Mouse (Mus musculus) kidney, embryonic 15.5 days (tissue): ENCODE measurements at regions not wholly inside any gene's neighbourhood (a gene's known extent, or its start where the extent isn't known, plus 50 kb on each side); places are given as distances from the start of the nearest gene placed in this dataset.
A peak's percentile ranks its signal among the peaks of the same experiment; 100 is the strongest.

ENCODE experiments used
- ATAC-seq: fragments of 200-750 bp; cut with Nextera tagmentation; replicated peaks from 2 replicates; pipeline ENCODE4 v1.8.0; 2017; ENCODE audit warnings: moderate TSS enrichment; ENCODE audit not compliant: low FRiP score
- H3K27ac ChIP-seq: fragments of 300-500 bp; sonication (generic); 2 replicates; pipeline ENCODE4 v1.5.1; 2015; ENCODE audit warnings: mild to moderate bottlenecking, inconsistent platforms
- H3K27me3 ChIP-seq: fragments of 300-500 bp; sonication (generic); 2 replicates; pipeline ENCODE4 v1.6.1; 2015; ENCODE audit warnings: inconsistent platforms
- H3K36me3 ChIP-seq: fragments of 300-500 bp; sonication (generic); 2 replicates; pipeline ENCODE4 v1.6.1; 2015; ENCODE audit warnings: inconsistent platforms
- H3K4me1 ChIP-seq: fragments of 300-500 bp; sonication (generic); 2 replicates; pipeline ENCODE4 v1.6.1; 2015; ENCODE audit warnings: inconsistent platforms
- H3K4me2 ChIP-seq: fragments of 300-500 bp; sonication (generic); 2 replicates; pipeline ENCODE4 v1.6.1; 2015; ENCODE audit warnings: moderate library complexity, mild to moderate bottlenecking, inconsistent platforms
- H3K4me3 ChIP-seq: fragments of 300-500 bp; sonication (generic); replicated peaks from 2 replicates; pipeline ENCODE4 v1.5.1; 2015; ENCODE audit warnings: mild to moderate bottlenecking, inconsistent platforms
- H3K9ac ChIP-seq: fragments of 300-500 bp; sonication (generic); 2 replicates; pipeline ENCODE4 v1.6.1; 2015; ENCODE audit warnings: mild to moderate bottlenecking, inconsistent platforms
- H3K9me3 ChIP-seq: fragments of 300-500 bp; sonication (generic); replicated peaks from 2 replicates; pipeline ENCODE4 v1.6.1; 2016; ENCODE audit warnings: inconsistent platforms
- WGBS: fragments of 180-500 bp; shearing (Covaris S2); methylation state at CpG from one replicate; pipeline ENCODE4 v1.1.7; 2015; ENCODE audit warnings: mixed read lengths; 5-methylcytosine and 5-hydroxymethylcytosine counted together

DNA sequence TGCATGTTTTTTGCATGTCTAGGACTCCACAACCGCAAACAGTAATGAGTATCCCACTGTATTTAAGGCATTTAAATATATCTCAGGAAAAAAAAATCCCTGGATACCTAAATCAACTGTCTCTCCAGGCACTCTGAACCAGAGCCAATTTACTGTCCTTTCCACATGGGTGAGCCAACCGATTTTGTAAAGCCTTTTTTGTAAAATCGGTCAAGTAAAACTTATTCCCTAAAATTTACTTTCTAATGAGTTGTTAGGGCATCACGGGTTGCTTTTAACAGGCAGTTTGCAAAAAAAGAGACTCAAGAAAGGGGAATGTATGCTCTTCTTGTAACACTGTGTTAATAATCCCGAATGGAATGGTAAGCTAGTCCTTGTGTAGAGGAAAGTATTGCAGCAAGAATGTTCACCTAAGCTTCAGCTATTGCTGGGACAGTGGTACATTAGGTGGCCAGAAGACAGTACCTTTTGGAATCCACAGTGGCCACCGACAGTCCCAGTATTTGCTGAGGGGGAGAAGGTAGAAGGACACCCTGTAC, 496.4 kb downstream of the Cntnap4 start:
- no peak overlapping the region for H3K4me3 ChIP-seq
- ATAC-seq = no peak
- no peaks in the 10 kb centered on the region for H3K4me1 ChIP-seq
- no peaks in the 10 kb centered on the region for H3K27me3 ChIP-seq
- no peaks in the 10 kb centered on the region for H3K9me3 ChIP-seq
- 61% methylated on average over 6 of the region's 6 CpGs for WGBS
- H3K36me3 ChIP-seq = no peaks in the 10 kb centered on the region
- H3K27ac ChIP-seq = no peak overlapping the region
- H3K9ac ChIP-seq = no peak overlapping the region
- no peak overlapping the region for H3K4me2 ChIP-seq

DNA sequence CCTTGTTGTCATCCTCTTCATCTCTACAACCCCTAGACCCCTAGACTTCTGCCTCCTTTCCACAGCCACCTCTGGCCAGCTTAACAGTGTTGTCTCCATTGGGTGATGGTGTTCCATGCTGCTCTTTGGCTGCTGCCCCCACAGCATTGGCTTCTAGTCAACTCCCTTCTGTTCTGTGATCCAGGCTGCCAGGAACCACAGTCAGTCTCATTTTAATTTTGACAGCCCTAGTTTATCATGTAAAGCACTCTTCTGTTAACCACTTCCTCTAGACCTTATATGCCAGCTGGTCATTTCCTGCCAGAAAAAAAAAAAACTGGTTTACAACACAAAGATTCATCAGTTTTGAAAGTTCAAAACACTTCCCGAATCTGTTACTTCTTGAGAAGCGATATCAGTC, 514.1 kb downstream of the Cntnap4 start:
- H3K4me2 ChIP-seq = no peak overlapping the region
- H3K36me3 ChIP-seq = no peaks in the 10 kb centered on the region
- H3K4me3 ChIP-seq = no peak overlapping the region
- ATAC-seq = no peak
- H3K9me3 ChIP-seq = no peaks in the 10 kb centered on the region
- H3K27ac ChIP-seq = no peak overlapping the region
- WGBS = 92% methylated on average over 2 of the region's 2 CpGs
- H3K4me1 ChIP-seq = no peaks in the 10 kb centered on the region
- no peak overlapping the region for H3K9ac ChIP-seq
- H3K27me3 ChIP-seq = no peaks in the 10 kb centered on the region

DNA sequence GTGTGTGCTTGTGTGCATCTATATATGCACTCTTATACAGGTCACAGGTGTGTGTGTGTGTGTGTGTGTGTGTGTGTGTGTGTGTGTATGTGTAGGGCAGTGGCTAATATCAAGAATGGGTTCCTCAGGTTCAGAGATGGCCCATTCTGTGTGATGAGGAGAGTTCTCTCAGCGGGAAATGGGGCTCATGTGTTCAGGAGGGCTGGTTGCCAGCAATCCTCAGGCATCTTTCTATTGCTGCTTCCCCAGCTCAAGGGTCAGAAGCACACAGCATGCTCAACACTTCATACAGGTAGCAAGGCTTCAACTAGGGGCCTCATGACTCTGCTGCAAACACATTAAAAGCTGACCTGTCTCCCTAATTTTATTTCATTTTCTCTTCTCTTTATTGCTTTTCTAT, 517.7 kb downstream of the Cntnap4 start:
- Histone ChIP-seq H3K4me2 (no peak overlapping the region), H3K27ac (no peak overlapping the region), H3K9me3 (no peaks in the 10 kb centered on the region), H3K36me3 (no peaks in the 10 kb centered on the region), H3K4me3 (no peak overlapping the region), H3K9ac (no peak overlapping the region), H3K27me3 (no peaks in the 10 kb centered on the region), H3K4me1 (no peaks in the 10 kb centered on the region)
- ATAC-seq = no peak
- WGBS = 74% methylated on average over 1 of the region's 1 CpGs

DNA sequence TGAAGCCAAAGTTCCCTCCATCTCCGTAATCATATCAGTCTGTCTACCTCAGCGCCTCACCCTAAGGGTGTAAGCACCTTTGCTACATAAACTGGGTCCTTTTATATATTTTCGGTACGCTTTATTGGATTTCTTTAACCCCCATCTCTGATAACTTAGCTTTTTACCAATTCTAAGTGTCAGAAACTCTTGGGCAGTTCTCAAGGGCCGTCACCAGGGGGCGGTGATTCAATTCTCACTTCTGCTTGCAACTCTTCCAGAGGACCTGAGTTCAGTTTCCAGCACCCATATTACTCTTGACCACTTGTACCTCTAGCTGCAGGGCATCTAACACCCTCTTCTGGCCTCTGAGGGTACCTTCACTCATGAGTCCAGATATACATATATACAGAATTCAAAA, 523.7 kb upstream of the Mon1b start:
- no peak overlapping the region for H3K9ac ChIP-seq
- 71% methylated on average over 6 of the region's 6 CpGs for WGBS
- no peak overlapping the region for H3K4me3 ChIP-seq
- H3K27me3 ChIP-seq = no peaks in the 10 kb centered on the region
- no peak for ATAC-seq
- peaks cover 4% of the 10 kb centered on the region; the same call in 1 of the 2 replicates for H3K4me1 ChIP-seq
- H3K4me2 ChIP-seq = no peak overlapping the region
- H3K27ac ChIP-seq = no peak overlapping the region
- no peaks in the 10 kb centered on the region for H3K36me3 ChIP-seq
- H3K9me3 ChIP-seq = no peaks in the 10 kb centered on the region

DNA sequence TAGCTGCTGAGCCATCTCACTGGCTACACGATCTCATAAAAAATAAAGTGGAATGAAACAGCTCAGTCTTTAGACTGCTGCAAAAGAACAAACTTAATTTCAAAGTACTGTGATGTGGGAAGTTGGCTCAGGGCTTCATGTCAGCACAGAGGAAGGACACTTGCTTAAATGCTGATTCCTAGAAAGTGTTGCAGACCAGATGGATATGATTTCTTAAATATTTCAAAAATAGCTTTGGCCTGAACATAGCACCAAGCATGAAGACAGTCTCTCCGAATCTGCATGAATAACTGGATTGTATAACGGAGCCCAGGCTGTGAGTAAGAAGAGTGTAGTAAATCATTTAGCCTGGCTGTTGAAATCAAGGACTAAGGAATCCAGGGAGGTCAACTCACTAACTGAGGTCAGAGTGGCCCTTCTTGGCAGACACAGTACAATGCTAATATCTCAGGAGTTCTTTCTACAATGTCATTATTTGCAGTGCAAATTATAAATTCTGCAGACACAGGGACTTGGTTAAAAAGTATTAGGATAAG, 521.2 kb upstream of the Mon1b start:
- H3K4me3 ChIP-seq = no peak overlapping the region
- peak; percentile 73; the same call in 1 of the 2 replicates for ATAC-seq
- peaks cover 4% of the 10 kb centered on the region; the same call in 1 of the 2 replicates for H3K4me1 ChIP-seq
- no peak overlapping the region for H3K4me2 ChIP-seq
- H3K36me3 ChIP-seq = no peaks in the 10 kb centered on the region
- no peak overlapping the region for H3K9ac ChIP-seq
- H3K27ac ChIP-seq = no peak overlapping the region
- no peaks in the 10 kb centered on the region for H3K9me3 ChIP-seq
- 23% methylated on average over 3 of the region's 3 CpGs for WGBS
- no peaks in the 10 kb centered on the region for H3K27me3 ChIP-seq

DNA sequence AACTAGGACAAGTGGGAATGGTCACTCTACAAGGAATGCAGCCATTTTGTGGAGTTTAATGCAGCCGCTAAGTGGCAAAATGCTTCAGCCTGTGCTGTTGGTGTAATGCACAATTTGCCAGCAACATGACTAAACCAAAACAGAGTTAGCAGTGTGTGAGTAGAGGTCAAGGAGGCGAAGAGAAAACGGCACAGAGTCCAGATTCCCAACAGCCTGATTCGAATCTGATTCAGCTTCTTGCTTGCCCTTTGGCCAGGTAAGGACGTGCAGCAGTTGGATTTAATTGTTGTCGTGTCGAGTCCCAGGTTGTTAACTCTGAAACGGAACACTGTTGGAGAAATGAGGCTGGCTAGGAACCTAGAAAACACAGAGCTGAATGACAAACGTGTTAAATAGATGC, 518.1 kb upstream of the Mon1b start:
- H3K4me3 ChIP-seq = no peak overlapping the region
- H3K9ac ChIP-seq = no peak overlapping the region
- no peaks in the 10 kb centered on the region for H3K27me3 ChIP-seq
- ATAC-seq = no peak
- H3K36me3 ChIP-seq = no peaks in the 10 kb centered on the region
- no peaks in the 10 kb centered on the region for H3K9me3 ChIP-seq
- peaks cover 4% of the 10 kb centered on the region; the same call in 1 of the 2 replicates for H3K4me1 ChIP-seq
- H3K4me2 ChIP-seq = no peak overlapping the region
- WGBS = 69% methylated on average over 9 of the region's 9 CpGs
- no peak overlapping the region for H3K27ac ChIP-seq

DNA sequence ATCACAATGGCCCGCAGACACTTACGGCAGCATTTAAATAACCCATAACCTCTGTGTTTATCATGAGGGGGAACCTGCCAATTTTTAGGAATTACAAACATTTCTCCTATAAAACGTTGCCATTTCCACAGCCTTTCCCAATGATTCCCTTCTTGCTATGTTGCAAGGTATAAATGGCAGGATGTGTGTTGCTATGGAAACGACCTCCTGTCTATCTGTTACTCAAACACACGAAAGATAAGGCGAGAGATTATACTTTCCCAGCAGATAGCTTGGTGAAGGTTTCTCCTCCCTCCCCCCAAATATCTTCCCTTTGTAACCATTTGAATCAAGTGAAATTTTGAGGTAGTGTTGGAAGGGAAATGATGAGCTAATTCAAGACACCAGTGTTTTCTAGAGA, 509.8 kb upstream of the Mon1b start:
- 63% methylated on average over 6 of the region's 6 CpGs for WGBS

DNA sequence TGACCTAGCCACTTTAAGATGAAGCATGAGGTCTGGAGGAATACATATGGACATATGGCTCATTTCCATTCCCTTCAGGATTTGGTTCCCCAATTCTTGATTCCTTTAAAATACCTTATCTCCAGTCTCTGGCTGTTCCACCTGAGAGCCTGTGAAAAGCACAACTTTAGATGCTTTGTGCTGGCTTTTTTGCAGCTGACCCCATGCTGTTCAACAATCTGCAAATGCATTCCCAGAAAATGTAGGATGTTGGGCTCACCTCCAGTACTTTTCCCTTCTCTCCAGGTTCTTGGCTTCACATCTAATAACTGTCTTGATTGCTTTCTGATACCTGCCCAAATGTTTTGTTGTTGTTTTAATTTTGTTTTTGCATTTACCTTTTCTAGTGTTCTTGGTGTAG, 498.0 kb upstream of the Mon1b start:
- H3K36me3 ChIP-seq = no peaks in the 10 kb centered on the region
- no peak overlapping the region for H3K4me2 ChIP-seq
- H3K9me3 ChIP-seq = no peaks in the 10 kb centered on the region
- H3K27me3 ChIP-seq = no peaks in the 10 kb centered on the region
- H3K4me1 ChIP-seq = no peaks in the 10 kb centered on the region
- H3K27ac ChIP-seq = no peak overlapping the region
- no peak for ATAC-seq
- H3K9ac ChIP-seq = no peak overlapping the region
- no peak overlapping the region for H3K4me3 ChIP-seq

More for the DNA sequence above, 509.8 kb upstream of the Mon1b start:
- Histone ChIP-seq H3K4me3 (no peak overlapping the region), H3K36me3 (no peaks in the 10 kb centered on the region), H3K9me3 (no peaks in the 10 kb centered on the region), H3K4me1 (no peaks in the 10 kb centered on the region), H3K4me2 (no peak overlapping the region), H3K27ac (no peak overlapping the region), H3K27me3 (no peaks in the 10 kb centered on the region), H3K9ac (no peak overlapping the region)
- no peak for ATAC-seq

DNA sequence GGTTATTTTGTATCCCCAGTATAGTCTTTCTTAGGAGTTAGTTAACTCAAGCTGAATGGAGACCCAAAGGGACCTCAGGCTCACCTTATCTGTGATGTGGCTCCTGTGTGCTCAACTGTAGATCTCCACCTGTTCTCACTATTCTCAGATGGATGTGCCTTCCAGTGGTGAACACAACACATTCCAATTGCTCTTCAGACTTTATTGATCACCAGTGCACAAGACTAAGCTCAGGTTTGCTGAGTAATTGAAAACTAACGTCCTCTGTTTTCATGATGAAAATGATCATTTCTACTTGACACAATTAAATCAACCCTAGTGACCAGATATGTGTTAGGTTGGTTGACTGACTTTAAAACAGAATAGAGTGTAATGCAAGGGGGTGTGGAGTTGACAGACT, 495.4 kb upstream of the Mon1b start:
- Histone ChIP-seq H3K4me3 (no peak overlapping the region), H3K27me3 (no peaks in the 10 kb centered on the region), H3K27ac (no peak overlapping the region), H3K9ac (no peak overlapping the region), H3K4me1 (no peaks in the 10 kb centered on the region), H3K36me3 (no peaks in the 10 kb centered on the region), H3K4me2 (no peak overlapping the region), H3K9me3 (no peaks in the 10 kb centered on the region)
- 81% methylated on average over 1 of the region's 1 CpGs for WGBS
- ATAC-seq = no peak

DNA sequence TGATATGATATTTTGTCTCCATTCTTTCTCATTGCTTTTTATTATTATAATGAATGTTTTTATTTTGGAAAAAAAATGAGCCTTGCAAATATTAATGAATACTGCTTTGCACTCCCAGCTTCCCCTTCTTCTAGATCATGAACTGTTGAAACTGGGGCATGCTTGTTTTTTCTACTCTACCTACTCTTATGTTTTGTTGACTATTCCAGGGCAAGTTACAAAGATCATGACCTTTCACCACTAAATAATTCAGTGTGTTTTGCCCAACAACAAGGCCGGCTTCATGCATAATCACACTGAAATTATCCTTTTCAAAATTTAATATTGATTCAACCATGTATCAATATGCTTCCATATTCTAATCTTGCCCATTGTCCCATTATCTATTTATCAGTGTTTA, 494.3 kb upstream of the Mon1b start:
- H3K4me2 ChIP-seq = no peak overlapping the region
- H3K4me3 ChIP-seq = no peak overlapping the region
- 87% methylated on average over 1 of the region's 1 CpGs for WGBS
- no peaks in the 10 kb centered on the region for H3K4me1 ChIP-seq
- no peak overlapping the region for H3K9ac ChIP-seq
- no peaks in the 10 kb centered on the region for H3K27me3 ChIP-seq
- H3K9me3 ChIP-seq = no peaks in the 10 kb centered on the region
- no peak overlapping the region for H3K27ac ChIP-seq
- no peak for ATAC-seq
- H3K36me3 ChIP-seq = no peaks in the 10 kb centered on the region

DNA sequence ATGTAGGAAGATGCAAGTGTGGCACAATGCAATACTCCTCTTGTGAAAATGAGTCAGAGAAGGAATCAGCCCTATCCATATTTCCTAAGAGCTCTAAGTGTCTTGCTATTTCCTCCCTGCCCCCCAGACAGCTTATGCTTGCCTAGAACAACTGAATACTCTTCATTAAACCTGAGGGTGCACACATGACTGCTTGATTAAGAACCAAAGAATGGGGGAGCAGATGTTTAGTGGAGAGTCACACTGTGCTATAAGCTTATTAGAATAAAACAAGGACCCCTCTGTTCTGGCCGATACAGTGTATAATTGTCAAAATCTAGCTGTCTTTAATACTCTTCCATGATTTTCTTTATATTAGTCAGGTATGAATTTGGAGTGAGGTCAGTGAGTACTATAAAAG, 458.8 kb upstream of the Mon1b start:
- Histone ChIP-seq H3K9ac (no peak overlapping the region), H3K27ac (no peak overlapping the region), H3K9me3 (no peaks in the 10 kb centered on the region), H3K36me3 (no peaks in the 10 kb centered on the region), H3K4me3 (no peak overlapping the region), H3K27me3 (no peaks in the 10 kb centered on the region), H3K4me2 (no peak overlapping the region), H3K4me1 (no peaks in the 10 kb centered on the region)
- 91% methylated on average over 1 of the region's 1 CpGs for WGBS
- ATAC-seq = no peak

DNA sequence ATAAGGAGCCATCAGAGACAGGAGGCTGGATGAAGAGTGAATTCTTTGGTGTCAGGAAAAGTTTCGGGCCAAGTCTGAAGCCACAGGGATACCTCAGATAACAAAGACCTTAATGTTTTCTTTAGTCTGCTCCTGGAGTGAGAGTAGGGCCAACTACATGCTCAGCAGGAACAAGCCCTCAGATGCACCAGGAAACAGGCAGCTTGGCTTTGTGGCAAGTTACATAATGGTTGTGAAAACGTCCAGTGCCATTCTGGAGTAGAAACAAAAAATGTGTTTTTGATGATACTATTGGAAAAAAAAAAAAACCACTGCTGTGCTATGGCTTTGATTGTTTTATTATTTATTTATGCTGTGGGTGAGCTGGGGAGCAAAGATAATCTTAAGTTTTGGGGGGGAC, 452.2 kb upstream of the Mon1b start:
- no peak overlapping the region for H3K9ac ChIP-seq
- no peak overlapping the region for H3K4me2 ChIP-seq
- no peaks in the 10 kb centered on the region for H3K4me1 ChIP-seq
- H3K9me3 ChIP-seq = no peaks in the 10 kb centered on the region
- no peaks in the 10 kb centered on the region for H3K36me3 ChIP-seq
- H3K4me3 ChIP-seq = no peak overlapping the region
- WGBS = 34% methylated on average over 2 of the region's 2 CpGs
- H3K27ac ChIP-seq = no peak overlapping the region
- H3K27me3 ChIP-seq = no peaks in the 10 kb centered on the region
- no peak for ATAC-seq

DNA sequence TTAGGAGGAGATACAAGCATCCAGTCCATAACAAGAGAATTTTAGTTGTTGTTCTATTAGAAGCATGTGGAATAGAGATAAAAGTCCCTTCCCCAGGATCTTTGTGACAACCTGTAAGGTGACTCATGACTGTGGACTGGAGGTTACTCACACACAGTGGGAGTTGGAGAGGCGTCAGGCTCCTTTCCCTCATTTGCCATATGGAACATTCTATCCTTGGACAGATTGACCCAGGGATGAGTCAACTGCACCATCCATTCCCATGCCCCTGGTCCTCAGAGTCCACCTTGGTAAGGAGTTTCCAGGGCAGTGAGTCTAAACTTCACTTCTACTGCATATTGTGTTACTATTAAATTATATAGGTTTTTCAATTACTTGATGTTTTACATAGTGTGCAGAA, 444.9 kb upstream of the Mon1b start:
- Histone ChIP-seq H3K27me3 (no peaks in the 10 kb centered on the region), H3K4me3 (no peak overlapping the region), H3K4me2 (no peak overlapping the region), H3K9ac (no peak overlapping the region), H3K36me3 (no peaks in the 10 kb centered on the region), H3K27ac (no peak overlapping the region), H3K4me1 (no peaks in the 10 kb centered on the region), H3K9me3 (no peaks in the 10 kb centered on the region)
- ATAC-seq = no peak
- WGBS = 77% methylated on average over 1 of the region's 1 CpGs
